Mouse (Mus musculus) liver, embryonic 13.5 days (tissue): ENCODE measurements at regions not wholly inside any gene's neighbourhood (a gene's known extent, or its start where the extent isn't known, plus 50 kb on each side); places are given as distances from the start of the nearest gene placed in this dataset.

Experiments
- ATAC-seq: fragments of 200-750 bp; cut with Nextera tagmentation; 2 replicates; pipeline ENCODE4 v1.8.0; 2017; ENCODE audit warnings: low read depth, mild to moderate bottlenecking, moderate number of reproducible peaks, moderate library complexity
- DNase-seq: peaks from one replicate; pipeline ENCODE4 v3.0.0; 2022
- H3K27ac ChIP-seq: fragments of 300-500 bp; sonication (generic); 2 replicates; pipeline ENCODE4 v1.5.1; 2015; ENCODE audit warnings: moderate library complexity, mild to moderate bottlenecking, inconsistent platforms
- H3K27me3 ChIP-seq: fragments of 300-500 bp; sonication (generic); 2 replicates; pipeline ENCODE4 v1.6.1; 2015; ENCODE audit warnings: mild to moderate bottlenecking, inconsistent platforms
- H3K36me3 ChIP-seq: fragments of 300-500 bp; sonication (generic); 2 replicates; pipeline ENCODE4 v1.6.1; 2015; ENCODE audit warnings: mild to moderate bottlenecking, inconsistent platforms
- H3K4me1 ChIP-seq: fragments of 300-500 bp; sonication (generic); replicated peaks from 2 replicates; pipeline ENCODE4 v1.6.1; 2015; ENCODE audit warnings: inconsistent platforms
- H3K4me2 ChIP-seq: fragments of 300-500 bp; sonication (generic); 2 replicates; pipeline ENCODE4 v1.6.1; 2015; ENCODE audit warnings: inconsistent platforms, mild to moderate bottlenecking, moderate library complexity
- H3K4me3 ChIP-seq: fragments of 300-500 bp; sonication (generic); replicated peaks from 2 replicates; pipeline ENCODE4 v1.5.1; 2015; ENCODE audit warnings: mild to moderate bottlenecking, inconsistent platforms
- H3K9ac ChIP-seq: fragments of 300-500 bp; sonication (generic); 2 replicates; pipeline ENCODE4 v1.6.1; 2015; ENCODE audit warnings: mild to moderate bottlenecking, inconsistent platforms
- H3K9me3 ChIP-seq: fragments of 300-500 bp; sonication (generic); replicated peaks from 2 replicates; pipeline ENCODE4 v1.6.1; 2016; ENCODE audit warnings: inconsistent platforms
- WGBS: fragments of 180-500 bp; shearing (Covaris S2); methylation state at CpG from one replicate; pipeline ENCODE4 v1.1.7; 2015; ENCODE audit not compliant: insufficient replicate concordance; 5-methylcytosine and 5-hydroxymethylcytosine counted together

DNA sequence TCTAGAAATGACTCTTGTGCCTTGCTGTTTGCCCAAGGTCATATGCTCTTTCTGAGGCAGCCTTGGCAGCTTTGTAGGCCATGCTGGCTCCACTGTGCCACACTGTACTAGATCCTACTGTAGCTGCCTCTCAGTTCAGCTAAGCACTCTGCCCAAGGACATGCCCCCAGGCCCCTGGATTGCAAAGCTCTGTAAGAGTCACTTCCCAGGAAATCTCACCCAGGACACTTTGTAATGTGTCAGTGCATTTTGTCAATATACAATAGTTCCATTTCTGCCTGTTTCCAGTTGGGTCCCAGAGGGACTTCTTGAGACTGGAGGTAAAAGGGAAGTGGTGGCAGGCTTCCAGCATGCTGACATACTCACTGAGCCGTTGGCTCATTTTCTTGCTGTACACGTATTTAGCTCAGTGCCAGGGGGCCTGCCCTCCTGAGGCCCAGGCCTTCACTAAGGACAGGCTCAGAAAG lies 287.6 kb upstream of the Eif4g2 start:
- Histone ChIP-seq H3K9ac (no peak overlapping the region), H3K4me3 (no peak overlapping the region), H3K36me3 (no peaks in the 10 kb centered on the region), H3K9me3 (no peaks in the 10 kb centered on the region), H3K4me1 (no peaks in the 10 kb centered on the region), H3K27ac (no peak overlapping the region), H3K4me2 (no peak overlapping the region), H3K27me3 (no peaks in the 10 kb centered on the region)
- 20% methylated on average over 2 of the region's 2 CpGs for WGBS
- ATAC-seq (no peak), DNase-seq (no peak)

DNA sequence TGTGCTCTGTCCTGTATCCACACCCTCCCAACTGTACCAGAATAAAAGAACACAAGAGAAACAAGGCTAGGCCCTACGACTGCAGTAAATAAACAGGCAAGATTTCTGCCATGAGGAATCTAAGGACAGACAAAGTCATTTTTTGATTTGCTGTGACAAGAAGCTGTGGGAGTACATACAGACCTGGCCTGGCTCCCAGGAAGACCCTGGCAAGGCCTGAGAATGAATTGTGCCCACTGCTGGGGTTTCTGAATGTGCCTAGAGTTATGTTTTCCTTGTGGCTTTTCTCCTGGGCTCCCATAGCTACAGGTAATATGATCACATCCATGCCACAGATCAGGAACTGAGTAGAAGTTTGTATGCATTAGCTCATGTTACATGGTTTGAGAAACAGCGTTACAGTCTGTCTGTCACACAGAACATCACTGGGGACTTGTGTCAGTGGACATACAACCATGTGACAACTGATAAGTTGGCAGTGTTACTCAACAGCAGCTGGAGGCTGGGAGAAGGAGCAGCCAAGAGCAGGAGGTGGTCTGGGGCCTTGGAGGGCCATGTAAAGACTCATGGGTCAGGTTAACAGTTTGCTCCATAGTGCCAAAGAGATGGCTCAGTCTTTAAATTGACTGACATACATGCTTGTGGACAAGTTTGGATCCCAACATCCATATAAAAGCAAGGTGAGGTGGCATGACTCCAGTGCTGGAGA lies 285.6 kb upstream of the Eif4g2 start:
- H3K4me3 ChIP-seq, result no peak overlapping the region

DNA sequence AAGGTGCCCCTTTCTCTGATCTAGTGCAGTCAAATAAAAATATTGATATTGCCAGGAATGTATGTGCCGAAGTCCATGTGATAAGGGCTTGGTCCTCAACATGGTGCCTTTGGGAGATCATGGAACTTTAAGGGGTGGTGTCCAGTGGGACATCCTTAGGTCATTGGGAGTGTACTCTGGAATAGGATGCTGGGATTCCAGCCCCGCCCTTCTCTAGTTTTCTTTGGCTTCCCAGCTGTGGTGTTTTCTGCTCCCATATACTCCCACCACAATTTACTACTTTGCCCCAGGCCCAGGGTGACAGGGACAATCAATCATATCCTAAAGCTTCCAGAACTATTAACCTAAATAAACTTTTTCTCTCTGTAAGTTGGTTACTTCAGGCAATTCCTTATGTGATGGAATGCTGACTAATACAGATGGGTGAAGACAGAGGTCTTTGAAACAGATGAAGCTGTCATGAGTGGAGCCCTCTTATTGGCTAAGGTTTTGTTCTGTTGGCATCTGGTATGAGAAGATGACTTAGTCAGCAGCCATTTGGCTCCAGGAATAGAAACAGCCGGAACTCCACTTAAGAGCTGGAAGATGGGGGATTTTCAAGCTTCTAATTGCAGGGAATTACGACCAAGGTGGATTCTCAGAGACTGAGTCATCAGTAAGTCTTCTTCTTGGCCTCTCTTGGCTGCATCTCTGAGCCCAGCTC lies 284.3 kb upstream of the Eif4g2 start:
- no peaks in the 10 kb centered on the region for H3K36me3 ChIP-seq
- no peak overlapping the region for H3K4me2 ChIP-seq
- no peaks in the 10 kb centered on the region for H3K4me1 ChIP-seq
- no peak overlapping the region for H3K27ac ChIP-seq
- WGBS, result 63% methylated on average over 4 of the region's 4 CpGs
- no peak overlapping the region for H3K4me3 ChIP-seq
- no peaks in the 10 kb centered on the region for H3K27me3 ChIP-seq
- no peak overlapping the region for H3K9ac ChIP-seq
- no peaks in the 10 kb centered on the region for H3K9me3 ChIP-seq
- DNase-seq (no peak), ATAC-seq (no peak)

More for the DNA sequence above, 285.6 kb upstream of the Eif4g2 start:
- ATAC-seq (no peak), DNase-seq (no peak)
- no peaks in the 10 kb centered on the region for H3K4me1 ChIP-seq
- no peaks in the 10 kb centered on the region for H3K27me3 ChIP-seq
- 63% methylated on average over 2 of the region's 2 CpGs for WGBS
- H3K9ac ChIP-seq, result no peak overlapping the region
- no peak overlapping the region for H3K27ac ChIP-seq
- no peak overlapping the region for H3K4me2 ChIP-seq
- H3K9me3 ChIP-seq, result no peaks in the 10 kb centered on the region
- H3K36me3 ChIP-seq, result no peaks in the 10 kb centered on the region

DNA sequence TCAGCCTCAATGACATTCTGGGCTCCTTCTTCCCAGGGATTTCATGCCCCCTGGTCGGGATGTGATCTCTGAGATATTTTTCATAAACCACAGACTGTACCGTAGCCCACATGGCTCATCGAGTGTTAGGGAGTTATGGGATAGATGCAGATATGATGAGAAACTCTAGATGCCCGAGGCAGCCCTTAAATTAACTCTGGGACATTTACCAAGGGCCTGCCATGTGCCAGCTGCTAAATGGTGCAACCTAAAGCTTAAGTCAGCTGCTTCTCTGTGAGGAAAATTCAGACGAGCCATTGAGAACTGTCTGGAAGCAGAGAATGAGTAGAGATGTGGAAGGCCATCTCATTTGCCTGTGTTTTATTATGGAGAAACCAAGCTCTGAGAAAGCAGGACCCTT lies 282.6 kb upstream of the Eif4g2 start:
- H3K36me3 ChIP-seq, result no peaks in the 10 kb centered on the region
- H3K4me1 ChIP-seq, result no peaks in the 10 kb centered on the region
- H3K27ac ChIP-seq, result no peak overlapping the region
- no peak for ATAC-seq
- 47% methylated on average over 5 of the region's 5 CpGs for WGBS
- H3K4me3 ChIP-seq, result no peak overlapping the region
- H3K9ac ChIP-seq, result no peak overlapping the region
- no peak for DNase-seq
- H3K9me3 ChIP-seq, result no peaks in the 10 kb centered on the region
- H3K27me3 ChIP-seq, result no peaks in the 10 kb centered on the region
- H3K4me2 ChIP-seq, result no peak overlapping the region

DNA sequence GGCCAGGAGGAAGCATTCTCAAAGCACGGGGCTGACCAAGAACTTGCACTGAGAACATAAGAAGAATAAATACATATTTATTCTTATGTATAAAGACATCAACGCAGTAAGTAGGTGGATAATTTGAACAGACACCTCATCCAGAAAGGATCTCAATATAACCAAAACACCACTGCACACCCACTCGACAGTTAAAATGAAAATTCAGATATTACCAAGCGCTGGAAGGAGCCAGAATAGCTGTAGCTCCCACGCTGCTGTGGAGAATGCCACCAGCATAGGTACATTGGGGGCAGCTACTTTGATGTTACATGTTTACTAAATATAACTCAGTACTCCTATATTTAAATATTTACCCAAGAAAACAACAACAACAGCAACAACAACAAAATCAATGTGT lies 280.4 kb upstream of the Eif4g2 start:
- Histone ChIP-seq H3K27me3 (no peaks in the 10 kb centered on the region), H3K9ac (no peak overlapping the region), H3K36me3 (no peaks in the 10 kb centered on the region), H3K27ac (no peak overlapping the region), H3K4me3 (no peak overlapping the region), H3K4me1 (no peaks in the 10 kb centered on the region), H3K9me3 (no peaks in the 10 kb centered on the region), H3K4me2 (no peak overlapping the region)
- DNase-seq (no peak), ATAC-seq (no peak)
- WGBS, result 59% methylated on average over 5 of the region's 5 CpGs

DNA sequence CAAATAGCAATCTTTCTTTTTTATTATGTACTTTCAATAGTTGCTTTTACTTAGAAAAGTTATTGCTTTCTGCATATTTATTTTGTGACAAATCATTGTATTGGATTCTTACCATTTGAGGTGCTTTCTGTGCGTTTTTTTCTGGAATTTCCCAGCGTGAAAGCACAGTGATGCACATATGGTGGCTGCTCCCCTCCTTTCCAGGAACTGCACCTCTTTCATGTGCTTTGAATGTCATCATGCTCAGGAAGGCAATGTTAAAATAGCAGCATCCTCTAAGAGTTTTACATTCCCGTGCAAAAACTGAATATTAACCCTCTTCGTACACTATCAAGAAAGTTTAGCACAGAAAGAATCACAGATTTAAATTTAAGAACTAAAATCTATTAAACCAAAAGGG lies 279.8 kb upstream of the Eif4g2 start:
- DNase-seq, result no peak
- H3K27me3 ChIP-seq, result no peaks in the 10 kb centered on the region
- no peak overlapping the region for H3K4me2 ChIP-seq
- H3K4me1 ChIP-seq, result no peaks in the 10 kb centered on the region
- no peak overlapping the region for H3K4me3 ChIP-seq
- ATAC-seq, result no peak
- no peaks in the 10 kb centered on the region for H3K36me3 ChIP-seq
- WGBS, result 66% methylated on average over 4 of the region's 4 CpGs
- no peak overlapping the region for H3K27ac ChIP-seq
- no peaks in the 10 kb centered on the region for H3K9me3 ChIP-seq
- no peak overlapping the region for H3K9ac ChIP-seq

DNA sequence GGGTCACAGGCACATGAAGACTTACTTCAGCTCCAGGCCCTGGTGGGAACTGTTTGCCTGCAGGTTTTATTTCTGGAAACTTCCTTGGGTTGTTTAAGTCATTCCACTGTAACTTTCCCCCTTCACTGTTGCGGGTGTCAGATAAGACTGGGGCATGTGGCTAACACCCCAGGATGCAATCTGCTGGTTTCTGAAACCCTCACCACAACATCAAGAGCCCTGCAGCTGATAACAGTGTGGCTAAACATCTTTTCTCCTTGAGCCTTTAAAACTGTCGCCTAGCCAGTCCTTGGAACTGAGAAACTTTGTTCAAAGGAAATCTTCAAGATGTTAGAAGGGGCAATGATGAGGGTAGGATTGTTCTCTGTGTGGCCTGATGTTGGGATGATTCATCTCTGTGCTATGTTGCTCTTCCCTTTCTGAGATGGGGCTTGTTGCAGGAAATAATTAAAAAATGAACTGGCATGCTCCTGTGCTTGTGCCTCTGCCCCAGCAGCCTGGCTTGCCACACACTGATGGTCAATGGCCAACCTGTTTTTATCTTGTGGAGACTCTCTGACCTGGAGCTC lies 272.3 kb upstream of the Eif4g2 start:
- DNase-seq (no peak), ATAC-seq (no peak)
- Histone ChIP-seq H3K4me1 (no peaks in the 10 kb centered on the region), H3K9me3 (no peaks in the 10 kb centered on the region), H3K36me3 (no peaks in the 10 kb centered on the region), H3K27me3 (no peaks in the 10 kb centered on the region), H3K4me2 (no peak overlapping the region), H3K4me3 (no peak overlapping the region), H3K9ac (no peak overlapping the region), H3K27ac (no peak overlapping the region)
- WGBS, result 6% methylated on average over 2 of the region's 2 CpGs

DNA sequence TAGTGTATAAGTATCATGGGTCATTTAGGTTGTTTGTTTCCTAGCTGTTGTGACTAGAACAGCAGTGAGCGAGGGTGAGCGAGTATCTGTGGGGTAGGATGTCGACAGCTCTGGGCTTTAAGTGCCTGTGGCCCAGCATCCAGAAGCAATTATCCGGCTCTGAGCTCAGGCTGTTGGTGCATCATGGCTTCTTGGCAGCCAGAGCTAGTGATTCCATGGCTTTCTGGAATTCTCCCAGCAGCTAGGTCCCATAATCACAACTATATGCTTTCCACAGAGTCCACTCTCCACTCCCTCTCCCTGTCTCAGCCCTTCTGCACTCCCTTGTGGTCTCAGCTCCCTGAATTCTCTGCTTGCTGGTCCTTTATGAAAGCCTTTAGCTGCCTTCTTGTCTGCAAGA lies 271.2 kb upstream of the Eif4g2 start:
- no peaks in the 10 kb centered on the region for H3K36me3 ChIP-seq
- H3K9me3 ChIP-seq, result no peaks in the 10 kb centered on the region
- ATAC-seq, result no peak
- no peak for DNase-seq
- no peak overlapping the region for H3K27ac ChIP-seq
- H3K4me2 ChIP-seq, result no peak overlapping the region
- H3K4me3 ChIP-seq, result no peak overlapping the region
- H3K9ac ChIP-seq, result no peak overlapping the region
- no peaks in the 10 kb centered on the region for H3K27me3 ChIP-seq
- 64% methylated on average over 4 of the region's 4 CpGs for WGBS
- no peaks in the 10 kb centered on the region for H3K4me1 ChIP-seq

DNA sequence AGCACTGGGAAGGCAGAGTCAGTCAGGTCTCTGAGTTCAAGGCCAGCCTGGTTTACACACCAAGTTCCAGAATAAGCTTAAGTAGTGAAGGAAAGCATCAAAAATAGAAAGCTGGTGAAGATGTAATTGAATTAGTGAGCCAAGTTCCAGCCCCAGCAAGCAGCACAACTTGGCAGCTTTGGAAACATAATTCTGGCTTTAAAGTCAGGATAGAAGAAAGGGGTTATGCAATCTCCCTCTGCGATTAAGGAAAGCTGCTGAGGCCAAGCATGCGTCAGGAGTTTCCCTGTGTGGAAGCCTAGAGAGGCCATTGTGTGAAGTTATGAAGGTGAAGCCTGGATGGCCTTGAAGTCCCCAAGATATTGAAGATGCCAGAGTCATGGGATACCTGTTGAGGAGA lies 269.3 kb upstream of the Eif4g2 start:
- no peak overlapping the region for H3K27ac ChIP-seq
- WGBS, result 79% methylated on average over 2 of the region's 2 CpGs
- H3K4me3 ChIP-seq, result no peak overlapping the region
- DNase-seq (no peak), ATAC-seq (no peak)
- no peaks in the 10 kb centered on the region for H3K9me3 ChIP-seq
- H3K4me2 ChIP-seq, result no peak overlapping the region
- H3K27me3 ChIP-seq, result no peaks in the 10 kb centered on the region
- no peaks in the 10 kb centered on the region for H3K36me3 ChIP-seq
- no peaks in the 10 kb centered on the region for H3K4me1 ChIP-seq
- no peak overlapping the region for H3K9ac ChIP-seq

DNA sequence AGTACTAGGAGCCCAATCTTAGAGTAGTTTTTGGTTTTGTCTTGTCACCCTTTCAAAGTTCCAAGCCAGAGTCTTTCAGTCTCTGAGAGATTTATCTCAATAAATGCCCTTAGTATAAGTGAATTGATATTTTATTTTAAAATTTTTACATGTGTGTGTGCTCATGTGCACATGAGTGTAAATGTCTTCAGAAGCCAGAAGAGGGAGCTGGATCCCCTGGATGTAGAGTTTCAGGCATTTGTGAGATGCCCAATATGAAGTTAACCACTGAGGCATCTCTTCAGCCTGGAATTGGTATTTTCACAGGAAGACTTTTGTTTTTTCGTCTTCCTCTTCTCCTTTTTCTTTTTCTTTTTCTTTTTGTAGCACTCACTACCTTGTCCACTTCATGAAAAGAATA lies 262.3 kb upstream of the Eif4g2 start:
- H3K27ac ChIP-seq, result no peak overlapping the region
- H3K27me3 ChIP-seq, result no peaks in the 10 kb centered on the region
- WGBS, result 20% methylated on average over 1 of the region's 1 CpGs
- H3K4me1 ChIP-seq, result no peaks in the 10 kb centered on the region
- no peaks in the 10 kb centered on the region for H3K9me3 ChIP-seq
- H3K9ac ChIP-seq, result no peak overlapping the region
- no peak for ATAC-seq
- no peaks in the 10 kb centered on the region for H3K36me3 ChIP-seq
- DNase-seq, result no peak
- no peak overlapping the region for H3K4me3 ChIP-seq
- no peak overlapping the region for H3K4me2 ChIP-seq

DNA sequence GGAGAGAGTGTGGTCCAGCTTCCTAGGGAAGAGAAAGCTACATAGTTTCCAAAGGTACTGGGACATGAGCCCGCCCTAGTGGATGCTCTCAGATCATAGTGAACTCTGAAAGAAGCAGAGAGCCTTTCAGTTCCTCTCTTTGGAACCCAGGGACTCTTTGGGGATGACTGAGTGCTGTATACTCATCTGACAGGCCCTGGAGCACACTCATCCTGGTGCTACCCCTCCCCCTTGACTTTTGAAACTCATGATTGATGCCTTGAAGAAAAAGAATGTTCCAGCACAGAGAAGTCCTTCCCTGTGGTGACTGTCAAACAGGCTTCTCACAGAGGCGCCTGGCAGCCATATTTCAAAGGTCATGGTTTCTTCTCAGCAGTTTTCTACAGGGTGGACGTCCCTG lies 254.2 kb upstream of the Eif4g2 start:
- Histone ChIP-seq H3K9me3 (no peaks in the 10 kb centered on the region), H3K27me3 (no peaks in the 10 kb centered on the region), H3K36me3 (no peaks in the 10 kb centered on the region), H3K4me2 (no peak overlapping the region), H3K4me3 (no peak overlapping the region), H3K4me1 (no peaks in the 10 kb centered on the region), H3K9ac (no peak overlapping the region), H3K27ac (no peak overlapping the region)
- no peak for ATAC-seq
- no peak for DNase-seq
- WGBS, result 28% methylated on average over 3 of the region's 3 CpGs

DNA sequence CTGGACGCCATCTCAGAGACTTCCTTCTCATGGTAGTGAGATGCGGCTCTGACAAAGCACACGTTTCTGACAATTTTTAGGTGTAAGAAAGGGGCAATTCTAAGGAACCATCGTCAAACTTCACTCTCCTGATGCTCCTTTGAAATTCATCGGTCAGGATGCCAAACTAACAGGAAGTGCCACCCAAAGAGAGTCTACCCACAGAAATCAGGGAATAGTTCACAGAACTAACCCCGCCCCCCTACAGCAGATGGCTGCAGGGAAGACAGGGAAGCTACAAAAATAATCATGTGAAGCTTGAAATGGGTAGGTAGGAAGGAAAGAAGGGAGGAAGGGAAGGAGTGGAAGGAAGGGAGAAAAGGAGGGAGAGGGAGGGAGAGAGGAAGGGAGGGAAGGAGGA lies 240.1 kb upstream of the Eif4g2 start:
- WGBS, result 58% methylated on average over 6 of the region's 6 CpGs
- H3K9me3 ChIP-seq, result no peaks in the 10 kb centered on the region
- no peaks in the 10 kb centered on the region for H3K4me1 ChIP-seq
- H3K36me3 ChIP-seq, result no peaks in the 10 kb centered on the region
- H3K27me3 ChIP-seq, result no peaks in the 10 kb centered on the region
- no peak overlapping the region for H3K4me2 ChIP-seq
- no peak for DNase-seq
- no peak overlapping the region for H3K9ac ChIP-seq
- H3K27ac ChIP-seq, result no peak overlapping the region
- H3K4me3 ChIP-seq, result no peak overlapping the region
- no peak for ATAC-seq
